Mouse (Mus musculus) forebrain, embryonic 16.5 days (tissue): ENCODE results near the gene Sgms2. TPM values are rescaled to one million over a fixed set of nuclear protein-coding genes. Genes with fewer than 3 reads are reported as not detected.

Experiments
- ATAC-seq: fragments of 200-750 bp; cut with Nextera tagmentation; 2 replicates; pipeline ENCODE4 v1.8.0; 2017; ENCODE audit warnings: mild to moderate bottlenecking, moderate library complexity
- H3K27ac ChIP-seq: fragments of 300-500 bp; sonication (generic); 2 replicates; pipeline ENCODE4 v1.5.1; 2014; ENCODE audit warnings: low read length, control low read depth
- H3K27me3 ChIP-seq: fragments of 300-500 bp; sonication (generic); replicated peaks from 2 replicates; pipeline ENCODE4 v1.6.1; 2014; ENCODE audit warnings: low read length; ENCODE audit not compliant: control insufficient read depth, insufficient read depth
- H3K36me3 ChIP-seq: fragments of 300-500 bp; sonication (generic); 2 replicates; pipeline ENCODE4 v1.6.1; 2014; ENCODE audit not compliant: control insufficient read depth, insufficient read depth
- H3K4me1 ChIP-seq: fragments of 300-500 bp; sonication (generic); replicated peaks from 2 replicates; pipeline ENCODE4 v1.6.1; 2014; ENCODE audit warnings: low read length; ENCODE audit not compliant: control insufficient read depth, insufficient read depth
- H3K4me2 ChIP-seq: fragments of 300-500 bp; sonication (generic); 2 replicates; pipeline ENCODE4 v1.6.1; 2014; ENCODE audit warnings: mild to moderate bottlenecking, low read length, control low read depth
- H3K4me3 ChIP-seq: fragments of 300-500 bp; sonication (generic); replicated peaks from 2 replicates; pipeline ENCODE4 v1.5.1; 2014; ENCODE audit warnings: mild to moderate bottlenecking, low read length, control low read depth
- H3K9ac ChIP-seq: fragments of 300-500 bp; sonication (generic); replicated peaks from 2 replicates; pipeline ENCODE4 v1.6.1; 2014; ENCODE audit warnings: low read depth, low read length, control low read depth
- H3K9me3 ChIP-seq: fragments of 300-500 bp; sonication (generic); 2 replicates; pipeline ENCODE4 v1.6.1; 2016; ENCODE audit warnings: low read length; ENCODE audit not compliant: control insufficient read depth
- WGBS: fragments of 180-500 bp; shearing (Covaris S2); extraction: QIAGEN DNeasy Blood & Tissue Kit; methylation state at CpG from one replicate; pipeline ENCODE4 v1.1.7; 2014; 5-methylcytosine and 5-hydroxymethylcytosine counted together
- polyA plus RNA-seq: library from polyadenylated mRNA; unstranded; fragments of >200 nt; fragmentation: Nextera tagmentation; extraction: Ambion mirVana; gene quantifications from 2 replicates; pipeline ENCODE4 v1.2.1, GENCODE M21; 2015

Sgms2 gene
- polyA plus RNA-seq, 1 experiment from 2014 or later = 1.0 TPM

DNA sequence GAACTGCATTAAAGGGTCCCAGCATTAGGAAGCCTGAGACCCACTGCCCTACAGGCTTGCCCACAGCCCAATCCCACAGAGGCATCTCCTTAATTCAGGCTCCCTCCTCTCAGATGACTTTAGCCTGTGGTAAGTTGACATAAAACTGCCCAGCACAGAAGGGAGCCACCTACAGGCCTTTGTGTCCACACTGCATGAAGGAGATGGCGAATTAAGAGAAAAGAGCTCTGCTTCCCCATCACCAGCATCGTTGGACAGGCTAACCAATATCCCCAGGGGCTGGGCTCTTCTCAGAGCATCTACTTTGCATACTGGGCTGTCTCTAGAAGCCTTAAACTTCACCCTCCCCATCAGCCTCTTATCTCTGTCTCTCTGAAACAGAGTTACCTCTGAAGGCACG is 196.7 kb downstream of the Sgms2 start:
- Histone ChIP-seq H3K27ac (no peak overlapping the region), H3K9ac (no peak overlapping the region), H3K4me1 (no peaks in the 10 kb centered on the region; the same call in 1 of the 2 replicates), H3K4me2 (no peak overlapping the region), H3K36me3 (no peaks in the 10 kb centered on the region), H3K9me3 (no peaks in the 10 kb centered on the region), H3K27me3 (no peaks in the 10 kb centered on the region), H3K4me3 (no peak overlapping the region)
- WGBS = 55% methylated on average over 3 of the region's 3 CpGs
- ATAC-seq = no peak

DNA sequence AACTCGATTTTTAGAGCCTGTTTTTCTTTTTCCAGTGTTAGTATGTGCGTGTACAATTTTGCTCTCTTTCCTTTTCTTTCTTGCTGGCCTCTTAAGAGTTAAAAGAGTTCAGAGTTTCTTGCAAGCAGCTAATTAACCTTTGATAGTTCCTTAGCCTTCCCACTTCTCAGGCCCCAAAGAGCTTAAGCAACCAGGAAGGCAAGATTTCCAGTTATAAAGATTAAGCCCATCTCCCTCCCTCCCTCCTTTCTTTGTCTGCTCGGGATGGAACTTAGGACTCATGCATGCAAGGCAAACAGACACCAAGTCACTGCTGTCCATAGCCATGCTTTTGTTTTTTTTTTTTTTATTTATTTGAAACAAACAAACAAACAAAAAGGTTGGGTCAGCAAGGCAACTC is 198.3 kb downstream of the Sgms2 start:
- no peaks in the 10 kb centered on the region for H3K27me3 ChIP-seq
- ATAC-seq = no peak

DNA sequence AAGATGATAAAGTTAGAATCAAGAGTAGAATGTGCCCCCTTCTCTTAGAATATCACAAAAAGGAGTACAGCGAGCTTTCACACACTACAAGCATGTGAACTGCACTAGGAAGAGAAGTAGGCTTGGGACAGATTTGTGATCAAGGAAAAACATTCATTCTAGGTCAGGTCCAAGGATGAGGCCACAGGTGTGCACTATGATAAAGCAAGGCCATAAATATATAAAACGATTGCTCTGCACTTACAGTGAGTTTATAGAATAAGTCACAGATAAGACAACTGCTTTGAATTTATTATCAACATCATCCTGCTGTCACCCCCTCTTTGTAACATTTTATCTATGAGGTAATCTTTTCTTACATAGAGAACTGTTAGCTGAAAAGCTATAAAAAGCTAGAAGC is 198.9 kb downstream of the Sgms2 start:
- Histone ChIP-seq H3K27ac (no peak overlapping the region), H3K9me3 (no peaks in the 10 kb centered on the region), H3K27me3 (no peaks in the 10 kb centered on the region), H3K4me2 (no peak overlapping the region), H3K4me3 (no peak overlapping the region), H3K9ac (no peak overlapping the region), H3K36me3 (no peaks in the 10 kb centered on the region), H3K4me1 (no peaks in the 10 kb centered on the region)
- ATAC-seq = no peak
- 92% methylated on average over 2 of the region's 2 CpGs for WGBS

More for the DNA sequence above, 198.3 kb downstream of the Sgms2 start:
- no peak overlapping the region for H3K4me3 ChIP-seq
- H3K4me2 ChIP-seq = no peak overlapping the region
- H3K9ac ChIP-seq = no peak overlapping the region
- WGBS = 61% methylated on average over 3 of the region's 3 CpGs
- no peaks in the 10 kb centered on the region for H3K9me3 ChIP-seq
- no peaks in the 10 kb centered on the region for H3K4me1 ChIP-seq
- H3K27ac ChIP-seq = no peak overlapping the region
- no peaks in the 10 kb centered on the region for H3K36me3 ChIP-seq

DNA sequence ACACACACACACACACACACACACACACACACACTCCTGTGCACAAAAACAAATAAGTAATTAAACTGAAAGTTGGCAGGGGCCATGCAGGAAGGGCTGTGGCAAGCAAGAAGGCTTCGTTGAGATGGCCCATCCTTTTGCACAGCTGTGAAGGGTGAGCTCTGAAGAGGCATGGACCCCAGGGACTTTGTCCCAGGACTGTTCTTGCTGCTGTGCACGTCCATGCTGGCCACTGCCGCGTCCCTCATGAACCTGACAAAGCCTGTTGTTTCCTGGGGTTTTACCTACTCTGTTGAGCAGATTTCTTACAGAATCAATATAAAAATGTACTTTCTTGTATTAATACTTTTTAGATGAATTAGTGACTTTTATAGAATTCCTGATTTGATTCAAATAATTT is 199.3 kb downstream of the Sgms2 start:
- 82% methylated on average over 4 of the region's 4 CpGs for WGBS
- no peaks in the 10 kb centered on the region for H3K9me3 ChIP-seq
- H3K27ac ChIP-seq = no peak overlapping the region

DNA sequence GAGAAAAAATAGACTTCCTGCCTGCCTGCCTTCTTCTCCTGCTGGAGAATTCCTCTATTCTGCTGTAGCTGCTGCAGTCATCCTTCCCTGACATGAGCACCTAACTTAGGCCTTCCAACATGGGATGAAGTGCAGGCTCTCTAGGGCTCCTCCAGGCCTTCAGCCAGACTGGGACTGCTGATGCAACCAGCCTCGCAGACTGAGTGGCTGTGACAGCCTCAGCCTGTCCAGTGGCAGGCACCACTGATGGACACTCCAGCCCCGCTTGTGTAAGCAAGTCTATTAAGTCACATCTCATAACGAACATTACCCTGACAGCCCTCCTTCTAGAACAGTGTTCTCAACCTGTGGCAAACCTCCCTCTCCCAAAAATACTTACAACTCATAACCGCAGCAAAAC is 217.1 kb downstream of the Sgms2 start:
- no peak for ATAC-seq
- H3K27me3 ChIP-seq = no peaks in the 10 kb centered on the region
- H3K9me3 ChIP-seq = no peaks in the 10 kb centered on the region
- H3K9ac ChIP-seq = no peak overlapping the region
- peaks cover 7% of the 10 kb centered on the region for H3K4me1 ChIP-seq
- 89% methylated on average over 4 of the region's 4 CpGs for WGBS
- H3K36me3 ChIP-seq = no peaks in the 10 kb centered on the region
- no peak overlapping the region for H3K4me3 ChIP-seq
- no peak overlapping the region for H3K4me2 ChIP-seq
- no peak overlapping the region for H3K27ac ChIP-seq

More for the DNA sequence above, 199.3 kb downstream of the Sgms2 start:
- no peak overlapping the region for H3K4me3 ChIP-seq
- no peaks in the 10 kb centered on the region for H3K4me1 ChIP-seq
- no peak overlapping the region for H3K9ac ChIP-seq
- H3K27me3 ChIP-seq = no peaks in the 10 kb centered on the region
- ATAC-seq = no peak
- H3K36me3 ChIP-seq = no peaks in the 10 kb centered on the region
- no peak overlapping the region for H3K4me2 ChIP-seq

DNA sequence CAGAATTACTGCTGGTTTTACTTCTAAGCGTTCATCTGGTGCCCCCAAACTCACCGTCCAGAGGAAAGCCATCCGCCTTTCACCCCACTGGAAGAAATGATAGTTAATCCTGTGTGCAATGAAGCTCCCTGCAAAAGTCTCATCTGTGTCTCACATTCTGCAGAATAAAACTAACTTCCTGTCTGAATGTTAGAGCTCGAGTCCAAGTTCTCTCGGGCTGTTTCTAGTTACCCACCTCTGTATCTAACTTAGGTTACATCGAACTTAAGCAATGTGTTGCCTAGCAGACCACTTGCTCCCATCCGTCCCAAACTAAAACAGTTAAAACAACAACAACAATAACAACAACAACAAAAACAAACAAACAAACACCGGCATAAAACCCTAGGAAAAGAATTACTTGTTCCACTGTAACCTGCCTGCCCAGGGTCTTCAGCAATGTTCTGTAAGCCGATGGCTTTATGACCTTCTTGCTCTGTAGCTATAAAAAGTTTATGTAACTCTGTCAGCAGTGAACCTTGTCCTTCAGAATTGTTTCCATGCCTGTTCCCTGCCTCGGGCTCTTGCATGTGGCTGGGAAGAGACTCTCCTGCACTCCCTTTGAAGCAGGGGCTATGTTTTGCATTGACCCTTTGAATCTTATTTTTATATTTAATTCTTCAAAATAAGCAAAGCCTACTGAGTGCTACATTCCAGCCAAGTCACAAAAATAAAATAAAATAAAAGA is 218.7 kb downstream of the Sgms2 start:
- Histone ChIP-seq H3K9ac (peak overlapping the region; percentile 64; the same call in 1 of the 2 replicates), H3K4me3 (peak overlapping the region; percentile 55), H3K36me3 (no peaks in the 10 kb centered on the region), H3K4me2 (peak overlapping the region; percentile 70), H3K27ac (no peak overlapping the region), H3K27me3 (no peaks in the 10 kb centered on the region), H3K9me3 (no peaks in the 10 kb centered on the region), H3K4me1 (peaks cover 7% of the 10 kb centered on the region)
- WGBS = 59% methylated on average over 10 of the region's 10 CpGs
- ATAC-seq = no peak; the same call in 1 of the 2 replicates

DNA sequence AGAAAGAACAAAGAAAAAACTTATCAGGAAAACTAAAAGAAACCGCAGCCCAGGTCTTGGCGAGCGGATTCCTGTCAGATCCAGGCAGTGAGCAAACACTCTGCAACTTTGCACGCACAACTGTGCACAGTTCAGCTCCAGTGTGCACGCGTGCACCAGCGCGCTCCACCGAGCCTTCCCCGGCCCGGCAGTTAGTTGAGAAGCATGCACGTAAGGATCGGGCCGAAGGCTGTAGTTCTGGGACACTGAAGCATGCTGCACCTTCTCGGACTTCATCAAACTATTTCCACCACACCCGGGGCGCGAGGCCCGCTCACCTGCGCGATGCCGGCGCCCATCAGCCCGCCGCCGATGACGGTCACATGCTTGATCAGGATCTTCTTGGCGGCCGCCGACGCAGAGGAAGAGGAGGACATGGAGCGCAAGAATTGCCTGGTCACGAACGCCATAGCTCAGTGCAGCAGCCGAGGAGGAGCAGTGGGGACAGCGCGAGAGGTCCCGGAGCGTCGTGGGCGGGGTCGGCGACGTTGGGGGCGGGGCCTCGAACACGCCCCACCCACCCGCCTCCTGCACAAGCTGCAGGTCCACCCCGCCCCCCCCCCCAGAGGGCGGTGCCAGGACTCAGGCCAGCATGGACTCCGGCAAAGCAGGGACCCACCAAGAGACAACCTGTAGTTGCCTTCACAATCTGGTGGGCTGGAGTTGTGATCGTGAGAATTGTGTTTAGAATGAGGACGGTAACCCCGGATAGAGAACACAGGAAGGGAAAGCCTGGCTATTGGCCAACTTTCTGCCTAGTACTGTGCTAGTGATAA is 219.4 kb downstream of the Sgms2 start, which contains the start of gene Hadh:
Gene Hadh, minus strand, starts transcription at position 543 of the 815 bp plus-strand sequence.
- Histone ChIP-seq H3K27me3 (no peaks in the 10 kb centered on the region), H3K9me3 (no peaks in the 10 kb centered on the region), H3K4me3 (peak within 1 kb of the TSS; percentile 55), H3K4me1 (peaks cover 7% of the 10 kb centered on the region), H3K27ac (no peak within 1 kb of the TSS; the same call in 1 of the 2 replicates), H3K36me3 (no peaks in the 10 kb centered on the region), H3K4me2 (peak within 1 kb of the TSS; percentile 70), H3K9ac (peak within 1 kb of the TSS; percentile 64)
- under 1% methylated on average over 53 of the region's 54 CpGs for WGBS
- peak; percentile 95 for ATAC-seq

DNA sequence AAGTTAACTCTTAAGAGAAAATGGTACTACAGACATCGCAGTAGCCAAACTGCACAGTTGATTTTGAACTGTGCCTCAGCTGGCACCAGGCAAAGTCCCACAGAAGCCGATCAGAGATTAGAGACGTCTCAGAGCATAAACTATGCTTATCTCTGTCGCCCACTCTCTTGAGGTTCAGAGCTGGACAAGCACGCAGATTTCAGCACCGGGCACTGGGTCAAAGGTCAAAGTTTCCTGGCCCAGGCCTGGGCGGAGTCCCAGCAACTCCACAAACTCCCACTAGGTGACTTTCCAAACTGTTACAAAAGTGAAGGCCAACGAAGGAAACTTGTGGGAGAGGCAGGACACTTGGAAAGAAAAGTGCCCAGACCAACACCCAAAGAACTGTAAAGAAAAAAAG is 220.1 kb downstream of the Sgms2 start:
- Histone ChIP-seq H3K9ac (no peak overlapping the region), H3K27me3 (no peaks in the 10 kb centered on the region), H3K27ac (no peak overlapping the region), H3K4me3 (peak overlapping the region; percentile 55), H3K4me1 (peaks cover 7% of the 10 kb centered on the region), H3K9me3 (no peaks in the 10 kb centered on the region), H3K4me2 (peak overlapping the region; percentile 70), H3K36me3 (no peaks in the 10 kb centered on the region)
- ATAC-seq = no peak
- WGBS = 4% methylated on average over 8 of the region's 8 CpGs

DNA sequence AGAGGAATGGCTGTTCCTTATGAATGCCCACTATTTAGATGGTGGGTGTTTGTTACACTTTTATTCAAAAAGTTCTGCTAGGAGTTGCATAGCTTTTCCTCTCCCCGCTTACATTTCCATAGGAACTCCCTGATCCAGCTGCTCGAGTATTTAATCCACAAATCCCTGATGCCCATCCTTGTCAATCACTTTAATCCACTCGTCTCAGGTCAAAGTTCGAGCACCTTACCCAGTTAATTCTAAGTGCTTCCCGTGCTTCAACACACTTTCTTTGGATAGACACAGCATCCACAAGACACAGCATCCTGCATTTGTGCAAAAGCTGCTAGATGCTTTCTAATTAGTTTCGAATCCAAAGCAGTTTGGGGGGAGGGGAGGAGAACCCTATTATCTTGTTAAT is 220.8 kb downstream of the Sgms2 start:
- Histone ChIP-seq H3K27me3 (no peaks in the 10 kb centered on the region), H3K9ac (no peak overlapping the region), H3K4me2 (no peak overlapping the region), H3K4me3 (no peak overlapping the region), H3K36me3 (no peaks in the 10 kb centered on the region), H3K27ac (no peak overlapping the region), H3K9me3 (no peaks in the 10 kb centered on the region), H3K4me1 (peaks cover 7% of the 10 kb centered on the region)
- WGBS = 16% methylated on average over 6 of the region's 6 CpGs
- ATAC-seq = no peak
